ENCODE assay signal across 24 mouse cellular contexts in genomic region chr16:33518236-33518635, GRCm38 (mm10). TPM values are rescaled to one million over a fixed set of nuclear protein-coding genes. Genes with fewer than 3 reads are reported as not detected.
DNase-seq lines count a peak whose midpoint lies in the region; ATAC-seq lines count a peak whose summit lies in the region.
"Had no signal": no experiment of that assay in that cellular context is flagged by ENCODE, and none has a peak within 500 bp of the region (broad histone marks: within the 10 kb centered on the region; RNA-seq: fewer than 3 reads in every experiment).

No protein-coding gene starts in this region.

- WGBS in embryonic facial prominence, embryonic 14.5 days = 63% methylated on average over 7 of the region's 7 CpGs
- 69% methylated on average over 7 of the region's 7 CpGs for WGBS in embryonic facial prominence, embryonic 10.5 days
- 83% methylated on average over 7 of the region's 7 CpGs for WGBS in midbrain, embryonic 10.5 days
- 79% methylated on average over 7 of the region's 7 CpGs for WGBS in midbrain, embryonic 16.5 days
- 50% methylated on average over 7 of the region's 7 CpGs for WGBS in intestine, embryonic 15.5 days

- no peak overlapping the region for H3K4me2 ChIP-seq in embryonic facial prominence, embryonic 14.5 days (ENCODE audit: low read depth, low read length)
- H3K4me2 ChIP-seq in midbrain, embryonic 16.5 days (ENCODE audit: low read length) = no peak overlapping the region
- no peak overlapping the region for H3K4me2 ChIP-seq in intestine, embryonic 15.5 days (replicated peaks)
- H3K4me2 ChIP-seq: liver, embryonic 13.5 days had no signal

- ATAC-seq in embryonic facial prominence, embryonic 14.5 days (ENCODE audit: low read depth) = no peak
- no peak for ATAC-seq in midbrain, embryonic 16.5 days
- ATAC-seq in intestine, embryonic 15.5 days = peak; percentile 14; the same call in 1 of the 2 replicates
- no peak for ATAC-seq in megakaryocyte-erythroid progenitor cell, adult 5-6 weeks (replicated peaks; ENCODE audit: low FRiP score, low TSS enrichment, poor library complexity, severe bottlenecking)
- ATAC-seq: midbrain, embryonic 13.5 days had no signal

- peaks cover 13% of the 10 kb centered on the region for H3K4me1 ChIP-seq in embryonic facial prominence, embryonic 14.5 days (ENCODE audit: control insufficient read depth, insufficient read depth, low read length)
- peaks cover 24% of the 10 kb centered on the region for H3K4me1 ChIP-seq in embryonic facial prominence, embryonic 10.5 days
- H3K4me1 ChIP-seq in midbrain, embryonic 10.5 days = peaks cover 25% of the 10 kb centered on the region
- peaks cover 8% of the 10 kb centered on the region; the same call in 1 of the 2 replicates for H3K4me1 ChIP-seq in midbrain, embryonic 16.5 days (ENCODE audit: control insufficient read depth, insufficient read depth, low read length)
- H3K4me1 ChIP-seq in intestine, embryonic 15.5 days (replicated peaks) = peaks cover 11% of the 10 kb centered on the region

- H3K27ac ChIP-seq in embryonic facial prominence, embryonic 14.5 days (replicated peaks; ENCODE audit: low read depth, low read length) = no peak overlapping the region
- H3K27ac ChIP-seq in embryonic facial prominence, embryonic 10.5 days (replicated peaks) = no peak overlapping the region
- H3K27ac ChIP-seq in midbrain, embryonic 10.5 days (replicated peaks) = 0 out of 2 replicates have a peak overlapping the region, but pooled peaks have one; percentile 86
- H3K27ac ChIP-seq in midbrain, embryonic 16.5 days (ENCODE audit: low read length) = no peak overlapping the region
- H3K27ac ChIP-seq in intestine, embryonic 15.5 days = no peak overlapping the region
- H3K27ac ChIP-seq: heart, embryonic 15.5 days; hindbrain, embryonic 15.5 days; limb, embryonic 13.5 days; liver, embryonic 13.5 days; macrophage; midbrain, embryonic 13.5 days; neural tube, embryonic 13.5 days had no signal

- H3K27me3 ChIP-seq in embryonic facial prominence, embryonic 14.5 days (replicated peaks; ENCODE audit: control insufficient read depth, insufficient read depth, low read length) = no peaks in the 10 kb centered on the region
- H3K27me3 ChIP-seq in embryonic facial prominence, embryonic 10.5 days (replicated peaks; ENCODE audit: low read depth, poor library complexity, severe bottlenecking) = peaks cover 15% of the 10 kb centered on the region
- H3K27me3 ChIP-seq in midbrain, embryonic 10.5 days (ENCODE audit: low read depth, poor library complexity, severe bottlenecking) = peaks cover 13% of the 10 kb centered on the region
- H3K27me3 ChIP-seq in midbrain, embryonic 16.5 days (ENCODE audit: control insufficient read depth, insufficient read depth, low read depth, low read length) = no peaks in the 10 kb centered on the region
- no peaks in the 10 kb centered on the region for H3K27me3 ChIP-seq in intestine, embryonic 15.5 days (replicated peaks)
- H3K27me3 ChIP-seq: CH12.LX; hindbrain, embryonic 15.5 days; limb, embryonic 13.5 days; midbrain, embryonic 13.5 days; neural tube, embryonic 13.5 days had no signal

- no peaks in the 10 kb centered on the region for H3K9me3 ChIP-seq in embryonic facial prominence, embryonic 14.5 days (ENCODE audit: control insufficient read depth, low read length)
- H3K9me3 ChIP-seq in embryonic facial prominence, embryonic 10.5 days = no peaks in the 10 kb centered on the region
- H3K9me3 ChIP-seq in midbrain, embryonic 10.5 days (replicated peaks) = no peaks in the 10 kb centered on the region
- no peaks in the 10 kb centered on the region for H3K9me3 ChIP-seq in midbrain, embryonic 16.5 days (replicated peaks; ENCODE audit: control insufficient read depth, low read length, poor library complexity, severe bottlenecking)
- H3K9me3 ChIP-seq in intestine, embryonic 15.5 days = no peaks in the 10 kb centered on the region
- H3K9me3 ChIP-seq: heart, embryonic 15.5 days; hindbrain, embryonic 15.5 days; limb, embryonic 13.5 days; liver, embryonic 13.5 days; midbrain, embryonic 13.5 days; neural tube, embryonic 13.5 days had no signal

- H3K4me3 ChIP-seq in embryonic facial prominence, embryonic 14.5 days (ENCODE audit: low read depth, low read length) = no peak overlapping the region
- H3K4me3 ChIP-seq in embryonic facial prominence, embryonic 10.5 days = no peak overlapping the region
- no peak overlapping the region for H3K4me3 ChIP-seq in midbrain, embryonic 10.5 days
- no peak overlapping the region for H3K4me3 ChIP-seq in midbrain, embryonic 16.5 days (ENCODE audit: low read depth, low read length)
- H3K4me3 ChIP-seq in intestine, embryonic 15.5 days (replicated peaks) = no peak overlapping the region
- H3K4me3 ChIP-seq: hindbrain, embryonic 15.5 days; liver, embryonic 13.5 days; neural tube, embryonic 13.5 days had no signal

- H3K9ac ChIP-seq in embryonic facial prominence, embryonic 14.5 days (ENCODE audit: low read depth, low read length) = no peak overlapping the region
- H3K9ac ChIP-seq in midbrain, embryonic 16.5 days (ENCODE audit: low read depth, low read length) = no peak overlapping the region
- H3K9ac ChIP-seq in intestine, embryonic 15.5 days = no peak overlapping the region
- H3K9ac ChIP-seq: heart, embryonic 15.5 days; hindbrain, embryonic 15.5 days; limb, embryonic 13.5 days; liver, embryonic 13.5 days; neural tube, embryonic 13.5 days had no signal

- no peaks in the 10 kb centered on the region for H3K36me3 ChIP-seq in embryonic facial prominence, embryonic 14.5 days (ENCODE audit: control insufficient read depth, insufficient read depth, low read length)
- no peaks in the 10 kb centered on the region for H3K36me3 ChIP-seq in embryonic facial prominence, embryonic 10.5 days (replicated peaks)
- H3K36me3 ChIP-seq in midbrain, embryonic 10.5 days = no peaks in the 10 kb centered on the region
- no peaks in the 10 kb centered on the region for H3K36me3 ChIP-seq in midbrain, embryonic 16.5 days (ENCODE audit: control insufficient read depth, insufficient read depth, low read length)
- H3K36me3 ChIP-seq in intestine, embryonic 15.5 days = no peaks in the 10 kb centered on the region
- H3K36me3 ChIP-seq: heart, embryonic 15.5 days; hindbrain, embryonic 15.5 days; limb, embryonic 13.5 days; liver, embryonic 13.5 days; midbrain, embryonic 13.5 days; neural tube, embryonic 13.5 days had no signal

- peak; percentile 10 for DNase-seq in embryonic facial prominence, embryonic 14.5 days (ENCODE audit: low spot score)
- DNase-seq in embryonic facial prominence, embryonic 10.5 days (ENCODE audit: low spot score) = no peak
- DNase-seq in midbrain, embryonic 10.5 days (ENCODE audit: low spot score) = no peak
- peak; percentile 33 to 41 for DNase-seq in urinary bladder, postnatal 36 days (ENCODE audit: low spot score in 2 of 2)
- DNase-seq: adrenal gland, postnatal 10 days; gastrocnemius, postnatal 14 days; heart, postnatal 4 days; kidney, adult 2 months; kidney, postnatal 4 days; liver, embryonic 13.5 days; lung, embryonic 14.5 days; spleen, adult 18-20 months; thymus, adult 18-20 months; thymus, postnatal 4 days had no signal

RNA-seq across cellular contexts. Expression of gene Slc12a8, which starts 1.1 kb away (rescaled TPM):
- polyA plus RNA-seq in embryonic facial prominence, embryonic 14.5 days (2014; fragmentation: Nextera tagmentation; extraction: Ambion mirVana) = 0.68 and 1.0 TPM in 2 replicates
- 0.50 and 0.79 TPM in 2 replicates for polyA plus RNA-seq in embryonic facial prominence, embryonic 10.5 days (2016; fragmentation: Nextera tagmentation; extraction: Ambion mirVana)
- polyA plus RNA-seq in midbrain, embryonic 10.5 days (2016; fragmentation: Nextera tagmentation; extraction: Ambion mirVana) = 1.5 and 1.9 TPM in 2 replicates
- polyA plus RNA-seq in midbrain, embryonic 16.5 days (2015; fragmentation: Nextera tagmentation; extraction: Ambion mirVana) = 1.1 and 1.2 TPM in 2 replicates
- 6.2 and 7.2 TPM in 2 replicates for polyA plus RNA-seq in intestine, embryonic 15.5 days (2015; fragmentation: Nextera tagmentation; extraction: Ambion mirVana)
- total RNA-seq in megakaryocyte-erythroid progenitor cell, adult 5-6 weeks (2014; fragmentation: Nextera tagmentation) = not detected in 2 replicates
- not detected in 2 replicates for total RNA-seq in megakaryocyte-erythroid progenitor cell, adult 5-6 weeks (2017)
- polyA plus RNA-seq: macrophage had no signal

Comparison
In these comparisons a context has a peak if more than half of its experiments do, and no peak if none do; other contexts are left out.
1. DNase-seq: peak in embryonic facial prominence, embryonic 14.5 days (single experiment) and urinary bladder, postnatal 36 days (2 of 2); none in embryonic facial prominence, embryonic 10.5 days (single experiment) and midbrain, embryonic 10.5 days (single experiment).